Mouse (Mus musculus) B cell, adult 2 months (primary cell): ENCODE measurements around the gene Rasl11b.

Experiments
- DNase-seq, 2 experiments: peaks; one replicate each; pipeline ENCODE4 v3.0.0; 2022

Gene Rasl11b

GRCm38 (mm10) chr5:74188886-74189285 lies 6.2 kb upstream of the Rasl11b start:
- DNase-seq: no peak

- no peak for DNase-seq
These were observed 5.5 kb upstream of the Rasl11b start for GRCm38 (mm10) chr5:74189484-74190160.

GRCm38 (mm10) chr5:74190161-74190491 lies 5.0 kb upstream of the Rasl11b start:
- DNase-seq: no peak

GRCm38 (mm10) chr5:74190911-74191310 lies 4.2 kb upstream of the Rasl11b start:
- DNase-seq: no peak

- DNase-seq: no peak
These were observed 2.1 kb upstream of the Rasl11b start for GRCm38 (mm10) chr5:74193008-74193407.

GRCm38 (mm10) chr5:74193626-74194025 lies 1.5 kb upstream of the Rasl11b start:
- no peak for DNase-seq

- no peak for DNase-seq
These were observed 852 bp upstream of the Rasl11b start for GRCm38 (mm10) chr5:74194027-74194840.

- DNase-seq: no peak
These were observed 674 bp downstream of the Rasl11b start for GRCm38 (mm10) chr5:74195614-74196306.

- DNase-seq: no peak
These were observed 1.2 kb downstream of the Rasl11b start for GRCm38 (mm10) chr5:74196307-74196618.

GRCm38 (mm10) chr5:74197541-74198330 lies 2.6 kb downstream of the Rasl11b start:
- DNase-seq: no peak

GRCm38 (mm10) chr5:74198446-74198845 lies 3.4 kb downstream of the Rasl11b start:
- DNase-seq: no peak

- no peak for DNase-seq
These were observed 4.7 kb downstream of the Rasl11b start for GRCm38 (mm10) chr5:74199793-74200192.

GRCm38 (mm10) chr5:74200481-74200880 lies 5.4 kb downstream of the Rasl11b start:
- no peak for DNase-seq

GRCm38 (mm10) chr5:74201570-74202357 lies 6.7 kb downstream of the Rasl11b start:
- no peak for DNase-seq

- no peak for DNase-seq
These were observed 7.4 kb downstream of the Rasl11b start for GRCm38 (mm10) chr5:74202515-74202914.

- no peak for DNase-seq
These were observed 9.4 kb downstream of the Rasl11b start for GRCm38 (mm10) chr5:74204465-74204864.

GRCm38 (mm10) chr5:74205509-74205908 lies 10.4 kb downstream of the Rasl11b start:
- no peak for DNase-seq

- DNase-seq: no peak
These were observed 11.0 kb downstream of the Rasl11b start for GRCm38 (mm10) chr5:74206038-74206437.

GRCm38 (mm10) chr5:74206649-74207048 lies 11.6 kb downstream of the Rasl11b start:
- DNase-seq: no peak

- no peak for DNase-seq
These were observed 12.1 kb downstream of the Rasl11b start for GRCm38 (mm10) chr5:74207209-74207608.

- DNase-seq: no peak
These were observed 13.4 kb downstream of the Rasl11b start for GRCm38 (mm10) chr5:74208438-74208837.

GRCm38 (mm10) chr5:74209640-74210039 lies 14.6 kb downstream of the Rasl11b start:
- DNase-seq: no peak
